Mouse (Mus musculus) lung, adult 2 months (tissue): Measurements from ENCODE around the gene Dclre1b.

Source experiments
- CTCF ChIP-seq: fragments of 200-500 bp; IDR thresholded peaks from 2 replicates; pipeline ENCODE4 v1.5.1; 2011; ENCODE audit warnings: mild to moderate bottlenecking, low read length, control low read depth; ENCODE audit not compliant: insufficient read depth
- POLR2A ChIP-seq: fragments of 200-500 bp; IDR thresholded peaks from 2 replicates; pipeline ENCODE4 v1.6.1; 2011; ENCODE audit warnings: low read depth, mild to moderate bottlenecking, control low read depth, low read length, borderline replicate concordance; ENCODE audit errors: extremely low read depth

- TF ChIP-seq POLR2A (no peak), CTCF (no peak)
Observed at GRCm38 (mm10) chr3:103779183-103779582, 30.1 kb downstream of the Dclre1b start.
